Mouse (Mus musculus) heart, postnatal 0 days (tissue): ENCODE measurements at regions not wholly inside any gene's neighbourhood (a gene's known extent, or its start where the extent isn't known, plus 50 kb on each side); places are given as distances from the start of the nearest gene placed in this dataset.

Experiments
- ATAC-seq: fragments of 200-750 bp; cut with Nextera tagmentation; 2 replicates; pipeline ENCODE4 v1.8.0; 2017; ENCODE audit warnings: low read depth, moderate number of reproducible peaks, moderate library complexity; ENCODE audit not compliant: insufficient read depth
- DNase-seq: peaks from one replicate; pipeline ENCODE4 v3.0.0-alpha.2; 2016; ENCODE audit warnings: low spot score
- H3K27ac ChIP-seq: fragments of 300-500 bp; sonication (generic); 2 replicates; pipeline ENCODE4 v1.5.1; 2014; ENCODE audit warnings: low read depth, mild to moderate bottlenecking
- H3K27me3 ChIP-seq: fragments of 300-500 bp; sonication (generic); 2 replicates; pipeline ENCODE4 v1.6.1; 2014; ENCODE audit warnings: low read length, mixed read lengths; ENCODE audit not compliant: control insufficient read depth, insufficient read depth
- H3K36me3 ChIP-seq: fragments of 300-500 bp; sonication (generic); replicated peaks from 2 replicates; pipeline ENCODE4 v1.6.1; 2014; ENCODE audit warnings: low read length, mixed read lengths; ENCODE audit not compliant: control insufficient read depth, insufficient read depth
- H3K4me1 ChIP-seq: fragments of 300-500 bp; sonication (generic); 2 replicates; pipeline ENCODE4 v1.6.1; 2014; ENCODE audit warnings: antibody characterized with exemption; ENCODE audit not compliant: control insufficient read depth, insufficient read depth
- H3K4me2 ChIP-seq: fragments of 300-500 bp; sonication (generic); 2 replicates; pipeline ENCODE4 v1.6.1; 2014; ENCODE audit warnings: low read depth, mild to moderate bottlenecking, low read length, moderate library complexity
- H3K4me3 ChIP-seq: fragments of 300-500 bp; sonication (generic); 2 replicates; pipeline ENCODE4 v1.5.1; 2014; ENCODE audit warnings: low read depth, low read length
- H3K9ac ChIP-seq: fragments of 300-500 bp; sonication (generic); replicated peaks from 2 replicates; pipeline ENCODE4 v1.6.1; 2014; ENCODE audit warnings: low read depth, low read length, mixed read lengths
- H3K9me3 ChIP-seq: fragments of 300-500 bp; sonication (generic); replicated peaks from 2 replicates; pipeline ENCODE4 v1.6.1; 2016; ENCODE audit warnings: low read length; ENCODE audit not compliant: control insufficient read depth
- CTCF ChIP-seq: IDR thresholded peaks from 2 replicates; pipeline ENCODE4 v1.5.1; 2016; ENCODE audit warnings: antibody characterized with exemption, control low read depth, low read depth
- EP300 ChIP-seq: IDR thresholded peaks from 2 replicates; pipeline ENCODE4 v1.6.1; 2016; ENCODE audit warnings: antibody characterized with exemption, low read depth
- WGBS: fragments of 180-500 bp; shearing (Covaris S2); extraction: QIAGEN DNeasy Blood & Tissue Kit; methylation state at CpG from one replicate; pipeline ENCODE4 v1.1.7; 2014; 5-methylcytosine and 5-hydroxymethylcytosine counted together

GRCm38 (mm10) chr1:157002258-157002657 lies 62.8 kb upstream of the Ralgps2 start:
- Histone ChIP-seq H3K9me3 (no peaks in the 10 kb centered on the region), H3K9ac (no peak overlapping the region), H3K4me3 (no peak overlapping the region), H3K36me3 (no peaks in the 10 kb centered on the region), H3K27me3 (no peaks in the 10 kb centered on the region), H3K27ac (no peak overlapping the region), H3K4me1 (no peaks in the 10 kb centered on the region; the same call in 1 of the 2 replicates), H3K4me2 (no peak overlapping the region)
- TF ChIP-seq EP300 (no peak), CTCF (no peak)
- DNase-seq (no peak), ATAC-seq (no peak)
- WGBS = 94% methylated on average over 2 of the region's 2 CpGs

GRCm38 (mm10) chr1:157001008-157001660 lies 61.7 kb upstream of the Ralgps2 start:
- H3K9me3 ChIP-seq = no peaks in the 10 kb centered on the region
- no peak overlapping the region for H3K4me3 ChIP-seq
- no peak for ATAC-seq
- 65% methylated on average over 6 of the region's 6 CpGs for WGBS
- H3K27ac ChIP-seq = no peak overlapping the region
- H3K27me3 ChIP-seq = no peaks in the 10 kb centered on the region
- H3K9ac ChIP-seq = no peak overlapping the region
- H3K36me3 ChIP-seq = no peaks in the 10 kb centered on the region
- no peak overlapping the region for H3K4me2 ChIP-seq
- no peak for TF ChIP-seq CTCF
- no peak for TF ChIP-seq EP300
- no peaks in the 10 kb centered on the region; the same call in 1 of the 2 replicates for H3K4me1 ChIP-seq
- no peak for DNase-seq

- no peak overlapping the region for H3K27ac ChIP-seq
These were observed 60.5 kb upstream of the Ralgps2 start for GRCm38 (mm10) chr1:156999947-157000346.

GRCm38 (mm10) chr1:156999272-156999671 lies 59.8 kb upstream of the Ralgps2 start:
- ATAC-seq (no peak), DNase-seq (no peak)
- no peak overlapping the region for H3K4me2 ChIP-seq
- H3K9ac ChIP-seq = no peak overlapping the region
- H3K36me3 ChIP-seq = no peaks in the 10 kb centered on the region
- H3K27me3 ChIP-seq = no peaks in the 10 kb centered on the region
- H3K9me3 ChIP-seq = no peaks in the 10 kb centered on the region
- H3K4me1 ChIP-seq = no peaks in the 10 kb centered on the region; the same call in 1 of the 2 replicates
- TF ChIP-seq EP300 (no peak), CTCF (no peak)
- no peak overlapping the region for H3K27ac ChIP-seq
- WGBS = 86% methylated on average over 8 of the region's 8 CpGs
- H3K4me3 ChIP-seq = no peak overlapping the region

More at GRCm38 (mm10) chr1:156999947-157000346, 60.5 kb upstream of the Ralgps2 start:
- Histone ChIP-seq H3K9ac (no peak overlapping the region), H3K4me1 (no peaks in the 10 kb centered on the region; the same call in 1 of the 2 replicates), H3K36me3 (no peaks in the 10 kb centered on the region), H3K9me3 (no peaks in the 10 kb centered on the region), H3K27me3 (no peaks in the 10 kb centered on the region), H3K4me2 (no peak overlapping the region), H3K4me3 (no peak overlapping the region)
- no peak for DNase-seq
- ATAC-seq = no peak
- TF ChIP-seq EP300 = no peak
- TF ChIP-seq CTCF = no peak
- WGBS = 68% methylated on average over 8 of the region's 8 CpGs

- WGBS = 59% methylated on average over 12 of the region's 12 CpGs
These were observed 58.3 kb upstream of the Ralgps2 start for GRCm38 (mm10) chr1:156997476-156998305.

More at GRCm38 (mm10) chr1:156997476-156998305, 58.3 kb upstream of the Ralgps2 start:
- H3K4me1 ChIP-seq = no peaks in the 10 kb centered on the region; the same call in 1 of the 2 replicates
- no peak overlapping the region for H3K9ac ChIP-seq
- H3K27me3 ChIP-seq = no peaks in the 10 kb centered on the region
- H3K4me2 ChIP-seq = no peak overlapping the region
- DNase-seq (peak; percentile 39), ATAC-seq (peak; percentile 51; the same call in 1 of the 2 replicates)
- H3K4me3 ChIP-seq = no peak overlapping the region
- no peaks in the 10 kb centered on the region for H3K36me3 ChIP-seq
- H3K27ac ChIP-seq = no peak overlapping the region
- no peak for TF ChIP-seq EP300
- no peak for TF ChIP-seq CTCF
- H3K9me3 ChIP-seq = no peaks in the 10 kb centered on the region
